Mouse (Mus musculus): ENCODE results near the gene Ccdc159. TPM values are rescaled to one million over a fixed set of nuclear protein-coding genes. Genes with fewer than 3 reads are reported as not detected.

Ccdc159 gene
- polyA plus RNA-seq, 1 experiment from 2014 or later = 5.7 TPM

DNA sequence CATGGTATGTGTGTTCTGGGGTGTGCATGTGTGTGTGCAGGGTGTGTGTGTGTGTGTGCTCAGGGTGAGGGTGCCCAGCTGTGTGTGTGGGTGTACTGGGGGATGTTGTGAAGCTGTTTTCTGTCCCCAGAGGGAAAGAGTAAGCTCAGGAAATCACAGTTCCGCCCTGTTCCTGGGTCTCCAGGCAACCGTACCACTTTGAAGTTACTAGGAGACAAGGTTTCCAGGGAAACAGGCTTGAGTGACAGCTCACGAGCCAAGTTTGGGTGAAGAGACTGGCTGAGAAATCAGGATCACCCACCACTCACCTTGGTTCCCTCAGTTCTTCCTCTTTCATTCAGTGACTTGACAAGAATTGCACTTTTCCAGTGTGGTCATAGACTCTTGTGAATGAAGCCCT lies 26.3 kb downstream of the Ccdc159 start:
- 1% methylated on average over 3 of the region's 3 CpGs for WGBS
- H3K9me3 ChIP-seq (ENCODE audit: control insufficient read depth, low read length) = no peaks in the 10 kb centered on the region
- DNase-seq (peak; percentile 87), ATAC-seq (ENCODE audit: low FRiP score, low TSS enrichment) (no peak)
- H3K4me2 ChIP-seq (ENCODE audit: low read length) = peak overlapping the region; percentile 10; the same call in 1 of the 2 replicates
- H3K4me1 ChIP-seq (ENCODE audit: control insufficient read depth, insufficient read depth, low read length) = peaks cover 17% of the 10 kb centered on the region; the same call in 1 of the 2 replicates
- H3K27ac ChIP-seq (replicated peaks; ENCODE audit: low read depth, low read length) = peak overlapping the region; percentile 75
- no peaks in the 10 kb centered on the region for H3K36me3 ChIP-seq (ENCODE audit: control insufficient read depth, insufficient read depth, low read length)
- H3K4me3 ChIP-seq (replicated peaks; ENCODE audit: low read depth, low read length) = no peak overlapping the region
- no peaks in the 10 kb centered on the region for H3K27me3 ChIP-seq (ENCODE audit: control insufficient read depth, insufficient read depth, low read length)
- H3K9ac ChIP-seq (replicated peaks; ENCODE audit: low read length) = no peak overlapping the region

GRCm38 (mm10) chr9:21954635-21955034 lies 27.4 kb downstream of the Ccdc159 start:
- Histone ChIP-seq H3K9ac (replicated peaks; ENCODE audit: low read length) (no peak overlapping the region), H3K27me3 (ENCODE audit: control insufficient read depth, insufficient read depth, low read length) (peaks cover 4% of the 10 kb centered on the region), H3K27ac (replicated peaks; ENCODE audit: low read depth, low read length) (no peak overlapping the region), H3K4me1 (ENCODE audit: control insufficient read depth, insufficient read depth, low read length) (peaks cover 17% of the 10 kb centered on the region; the same call in 1 of the 2 replicates), H3K4me3 (replicated peaks; ENCODE audit: low read depth, low read length) (peak overlapping the region; percentile 64; the same call in 1 of the 2 replicates), H3K4me2 (ENCODE audit: low read length) (peak overlapping the region; percentile 68; the same call in 1 of the 2 replicates), H3K36me3 (ENCODE audit: control insufficient read depth, insufficient read depth, low read length) (no peaks in the 10 kb centered on the region), H3K9me3 (ENCODE audit: control insufficient read depth, low read length) (no peaks in the 10 kb centered on the region)
- ATAC-seq (ENCODE audit: low FRiP score, low TSS enrichment) = no peak
- no peak for DNase-seq
- 76% methylated on average over 3 of the region's 3 CpGs for WGBS

GRCm38 (mm10) chr9:21955225-21955569 lies 27.9 kb downstream of the Ccdc159 start:
- Histone ChIP-seq H3K4me1 (ENCODE audit: control insufficient read depth, insufficient read depth, low read length) (peaks cover 17% of the 10 kb centered on the region; the same call in 1 of the 2 replicates), H3K4me3 (replicated peaks; ENCODE audit: low read depth, low read length) (peak overlapping the region; percentile 64), H3K27ac (replicated peaks; ENCODE audit: low read depth, low read length) (peak overlapping the region; percentile 94), H3K36me3 (ENCODE audit: control insufficient read depth, insufficient read depth, low read length) (no peaks in the 10 kb centered on the region), H3K27me3 (ENCODE audit: control insufficient read depth, insufficient read depth, low read length) (peaks cover 10% of the 10 kb centered on the region), H3K9ac (replicated peaks; ENCODE audit: low read length) (peak overlapping the region; percentile 37; the same call in 1 of the 2 replicates), H3K9me3 (ENCODE audit: control insufficient read depth, low read length) (no peaks in the 10 kb centered on the region), H3K4me2 (ENCODE audit: low read length) (peak overlapping the region; percentile 68)
- 3% methylated on average over 18 of the region's 18 CpGs for WGBS
- DNase-seq (no peak), ATAC-seq (ENCODE audit: low FRiP score, low TSS enrichment) (peak; percentile 52)

GRCm38 (mm10) chr9:21955570-21956281 lies 28.5 kb downstream of the Ccdc159 start, which contains the start of gene Swsap1:
TSS of gene Swsap1 (plus strand) at chr9:21955755.
- Histone ChIP-seq H3K27me3 (ENCODE audit: control insufficient read depth, insufficient read depth, low read length) (peaks cover 15% of the 10 kb centered on the region), H3K4me2 (ENCODE audit: low read length) (peak within 1 kb of the TSS; percentile 68), H3K9me3 (ENCODE audit: control insufficient read depth, low read length) (no peaks in the 10 kb centered on the region), H3K27ac (replicated peaks; ENCODE audit: low read depth, low read length) (peak within 1 kb of the TSS; percentile 94), H3K4me3 (replicated peaks; ENCODE audit: low read depth, low read length) (peak within 1 kb of the TSS; percentile 64), H3K4me1 (ENCODE audit: control insufficient read depth, insufficient read depth, low read length) (peaks cover 17% of the 10 kb centered on the region; the same call in 1 of the 2 replicates), H3K36me3 (ENCODE audit: control insufficient read depth, insufficient read depth, low read length) (no peaks in the 10 kb centered on the region), H3K9ac (replicated peaks; ENCODE audit: low read length) (peak within 1 kb of the TSS; percentile 68)
- under 1% methylated on average over 54 of the region's 54 CpGs for WGBS
- ATAC-seq (ENCODE audit: low FRiP score, low TSS enrichment) (peak; percentile 97), DNase-seq (peak; percentile 98)

DNA sequence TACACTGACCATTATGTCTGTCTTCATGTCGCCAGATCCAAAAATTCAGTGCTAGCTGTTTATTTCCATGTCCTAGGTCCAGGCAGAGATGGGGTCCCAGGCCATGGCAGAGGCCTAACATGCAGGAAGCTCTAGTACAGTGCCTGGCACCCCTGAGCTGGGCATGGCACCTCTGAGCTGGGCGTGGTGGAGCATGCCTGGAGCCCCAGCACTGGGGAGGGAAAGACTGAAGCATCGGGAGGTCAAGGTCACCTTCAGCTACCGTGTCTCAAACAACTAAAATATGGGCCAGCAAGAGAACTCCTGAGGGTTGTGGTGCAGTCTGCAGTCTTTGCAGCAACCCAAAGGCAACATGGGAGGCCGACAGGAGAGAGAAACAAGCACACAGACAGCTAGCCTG lies 31.1 kb downstream of the Ccdc159 start:
- Histone ChIP-seq H3K9ac (replicated peaks; ENCODE audit: low read length) (no peak overlapping the region), H3K36me3 (ENCODE audit: control insufficient read depth, insufficient read depth, low read length) (no peaks in the 10 kb centered on the region), H3K9me3 (ENCODE audit: control insufficient read depth, low read length) (no peaks in the 10 kb centered on the region), H3K27me3 (ENCODE audit: control insufficient read depth, insufficient read depth, low read length) (peaks cover 41% of the 10 kb centered on the region), H3K4me1 (ENCODE audit: control insufficient read depth, insufficient read depth, low read length) (peaks cover 32% of the 10 kb centered on the region), H3K27ac (replicated peaks; ENCODE audit: low read depth, low read length) (no peak overlapping the region), H3K4me2 (ENCODE audit: low read length) (no peak overlapping the region), H3K4me3 (replicated peaks; ENCODE audit: low read depth, low read length) (no peak overlapping the region)
- 88% methylated on average over 5 of the region's 5 CpGs for WGBS
- DNase-seq (no peak), ATAC-seq (ENCODE audit: low FRiP score, low TSS enrichment) (no peak)

GRCm38 (mm10) chr9:21959244-21959643 lies 32.0 kb downstream of the Ccdc159 start:
- peaks cover 25% of the 10 kb centered on the region for H3K4me1 ChIP-seq (ENCODE audit: control insufficient read depth, insufficient read depth, low read length)
- H3K27me3 ChIP-seq (ENCODE audit: control insufficient read depth, insufficient read depth, low read length) = peaks cover 43% of the 10 kb centered on the region
- no peak overlapping the region for H3K9ac ChIP-seq (replicated peaks; ENCODE audit: low read length)
- DNase-seq = no peak
- ATAC-seq (ENCODE audit: low FRiP score, low TSS enrichment) = no peak
- H3K36me3 ChIP-seq (ENCODE audit: control insufficient read depth, insufficient read depth, low read length) = no peaks in the 10 kb centered on the region
- no peak overlapping the region for H3K27ac ChIP-seq (replicated peaks; ENCODE audit: low read depth, low read length)
- H3K9me3 ChIP-seq (ENCODE audit: control insufficient read depth, low read length) = no peaks in the 10 kb centered on the region
- 90% methylated on average over 7 of the region's 7 CpGs for WGBS
- H3K4me2 ChIP-seq (ENCODE audit: low read length) = no peak overlapping the region
- no peak overlapping the region for H3K4me3 ChIP-seq (replicated peaks; ENCODE audit: low read depth, low read length)

DNA sequence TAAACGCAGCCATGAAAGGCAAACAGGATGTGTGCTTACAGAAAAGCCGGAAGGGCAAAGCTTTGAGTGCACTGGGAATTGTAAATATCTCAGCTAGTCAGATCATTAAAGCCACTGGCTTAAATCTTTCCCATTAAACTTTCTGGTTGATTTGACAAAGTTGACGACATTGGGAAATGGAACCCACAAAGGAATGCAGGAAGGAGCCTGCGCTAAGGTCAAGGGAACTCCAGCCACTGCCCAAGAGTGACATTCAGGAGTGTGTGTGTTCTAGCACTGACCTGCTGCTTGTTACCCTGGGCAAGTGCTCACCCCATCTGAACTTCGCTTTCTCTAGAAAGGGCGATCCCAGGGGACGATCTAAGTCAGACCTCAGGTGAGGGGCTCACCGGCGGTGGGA lies 32.9 kb downstream of the Ccdc159 start:
- DNase-seq (no peak), ATAC-seq (ENCODE audit: low FRiP score, low TSS enrichment) (no peak)
- 61% methylated on average over 9 of the region's 9 CpGs for WGBS
- Histone ChIP-seq H3K9me3 (ENCODE audit: control insufficient read depth, low read length) (no peaks in the 10 kb centered on the region), H3K4me1 (ENCODE audit: control insufficient read depth, insufficient read depth, low read length) (peaks cover 20% of the 10 kb centered on the region), H3K4me2 (ENCODE audit: low read length) (no peak overlapping the region), H3K27me3 (ENCODE audit: control insufficient read depth, insufficient read depth, low read length) (peaks cover 43% of the 10 kb centered on the region), H3K36me3 (ENCODE audit: control insufficient read depth, insufficient read depth, low read length) (no peaks in the 10 kb centered on the region), H3K4me3 (replicated peaks; ENCODE audit: low read depth, low read length) (no peak overlapping the region), H3K9ac (replicated peaks; ENCODE audit: low read length) (no peak overlapping the region), H3K27ac (replicated peaks; ENCODE audit: low read depth, low read length) (no peak overlapping the region)

DNA sequence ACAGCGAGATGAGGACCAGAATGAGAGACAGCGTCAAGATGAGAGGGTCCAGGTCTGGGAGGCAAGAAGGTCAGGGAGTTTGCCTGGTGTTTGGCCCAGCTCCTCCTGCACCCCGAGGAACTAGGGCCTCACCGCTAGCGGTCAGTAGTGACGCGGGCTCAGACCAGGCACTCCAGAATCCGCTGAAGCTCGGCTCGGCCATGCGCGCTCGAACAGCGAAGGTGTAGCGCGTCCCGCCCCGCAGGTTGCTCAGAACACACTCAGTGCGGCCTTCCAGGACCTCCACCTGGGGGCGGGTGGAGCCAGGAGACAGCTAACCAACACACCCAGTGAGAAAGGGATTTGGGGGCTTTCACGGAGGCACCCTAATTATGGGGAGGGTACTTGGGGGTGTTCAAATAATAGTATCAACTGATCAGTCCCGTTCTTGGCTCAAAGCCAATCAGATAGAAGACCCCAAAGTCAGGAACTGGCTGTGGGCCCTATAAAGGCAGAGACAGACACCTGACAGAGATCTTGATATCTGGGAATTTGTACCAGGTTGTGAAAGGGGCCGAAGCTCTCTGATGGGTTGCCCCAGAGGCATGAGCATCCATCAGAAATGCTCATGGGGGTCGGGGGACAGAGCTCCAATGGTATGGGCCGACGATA lies 33.4 kb downstream of the Ccdc159 start:
- H3K9me3 ChIP-seq (ENCODE audit: control insufficient read depth, low read length) = no peaks in the 10 kb centered on the region
- H3K4me3 ChIP-seq (replicated peaks; ENCODE audit: low read depth, low read length) = no peak overlapping the region
- WGBS = 11% methylated on average over 26 of the region's 26 CpGs
- no peak for ATAC-seq (ENCODE audit: low FRiP score, low TSS enrichment)
- no peak overlapping the region for H3K27ac ChIP-seq (replicated peaks; ENCODE audit: low read depth, low read length)
- no peak overlapping the region for H3K4me2 ChIP-seq (ENCODE audit: low read length)
- H3K36me3 ChIP-seq (ENCODE audit: control insufficient read depth, insufficient read depth, low read length) = no peaks in the 10 kb centered on the region
- no peak overlapping the region for H3K9ac ChIP-seq (replicated peaks; ENCODE audit: low read length)
- H3K4me1 ChIP-seq (ENCODE audit: control insufficient read depth, insufficient read depth, low read length) = peaks cover 20% of the 10 kb centered on the region
- no peak for DNase-seq
- H3K27me3 ChIP-seq (ENCODE audit: control insufficient read depth, insufficient read depth, low read length) = peaks cover 43% of the 10 kb centered on the region
